Mouse (Mus musculus): ENCODE measurements at regions not wholly inside any gene's neighbourhood (a gene's known extent, or its start where the extent isn't known, plus 50 kb on each side); places are given as distances from the start of the nearest gene placed in this dataset.
A peak's percentile ranks its signal among the peaks of the same experiment; 100 is the strongest.

DNA sequence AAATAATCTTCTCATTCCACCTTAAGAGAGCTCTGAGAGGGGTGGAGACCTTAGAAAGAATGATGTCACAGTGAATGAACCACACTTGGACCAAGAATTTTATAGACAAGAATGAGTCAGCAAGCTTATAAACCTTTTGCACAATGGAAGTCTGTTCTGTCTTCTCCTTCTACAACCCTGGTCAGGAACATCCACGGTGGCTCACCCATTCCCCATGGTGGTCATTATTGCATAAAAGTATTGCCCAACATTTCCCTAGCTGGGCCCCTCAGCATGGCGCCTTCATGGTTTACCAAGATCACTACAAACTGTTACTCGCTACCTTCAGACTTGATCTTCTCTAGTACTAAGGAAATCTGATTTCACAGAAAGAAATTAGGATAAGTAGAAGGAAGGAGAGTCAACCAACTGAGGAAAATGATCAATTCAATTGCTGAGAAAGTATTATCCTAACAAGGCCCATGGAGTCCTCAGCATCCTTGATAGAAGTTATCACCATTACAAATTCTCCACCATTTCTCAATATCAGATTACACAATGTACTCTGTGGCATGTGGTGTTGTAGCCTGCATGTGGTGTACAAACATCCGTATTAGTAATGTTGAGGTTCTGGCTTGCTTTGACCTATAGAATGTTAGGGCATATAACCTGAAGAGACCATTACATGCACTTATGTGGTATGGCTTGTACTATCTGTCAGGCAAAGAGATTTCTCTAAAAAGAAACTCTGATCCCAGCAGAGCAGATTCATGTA lies 165.1 kb upstream of the Serpine2 start:
- ATAC-seq (ENCODE audit: borderline replicate concordance, extremely low read depth, low FRiP score, low TSS enrichment), result no peak

DNA sequence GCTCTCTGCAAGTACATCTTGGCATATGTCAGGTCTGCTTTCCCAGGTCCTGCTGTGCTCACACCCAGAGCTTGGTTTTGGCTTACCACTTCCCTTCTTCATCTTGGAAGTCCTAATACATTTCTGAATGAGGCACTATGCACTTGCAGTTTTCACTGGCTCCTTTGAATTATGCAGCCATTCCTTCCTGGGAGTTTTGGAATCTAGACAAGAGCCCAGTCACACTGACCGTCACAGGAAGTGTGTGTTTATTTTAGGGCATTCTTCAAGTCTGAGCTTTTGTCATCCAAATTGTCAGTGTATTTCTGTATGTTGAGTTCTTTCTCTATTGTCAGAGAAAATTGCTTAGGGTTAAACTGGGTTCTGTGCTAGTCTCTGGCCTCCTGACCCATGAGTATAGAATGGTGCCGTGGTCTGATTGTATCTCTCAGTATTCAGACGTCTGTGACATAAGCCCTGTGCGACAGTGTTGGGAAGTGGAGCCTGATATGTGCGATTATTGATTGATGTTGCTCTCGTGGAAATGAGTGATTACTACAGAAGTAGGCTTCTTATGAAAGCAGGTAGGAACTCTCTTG lies 162.6 kb upstream of the Serpine2 start:
- WGBS, result 31% methylated on average over 6 of the region's 6 CpGs
- Histone ChIP-seq H3K4me3 (no peak overlapping the region), H3K9ac (no peak overlapping the region), H3K4me1 (peaks cover 17% of the 10 kb centered on the region), H3K9me3 (no peaks in the 10 kb centered on the region), H3K27ac (peak overlapping the region; percentile 61), H3K4me2 (no peak overlapping the region), H3K36me3 (no peaks in the 10 kb centered on the region), H3K27me3 (no peaks in the 10 kb centered on the region)
- peak; percentile 55; the same call in 1 of the 2 replicates for ATAC-seq (ENCODE audit: borderline replicate concordance, extremely low read depth, low FRiP score, low TSS enrichment)

More for the DNA sequence above, 165.1 kb upstream of the Serpine2 start:
- Histone ChIP-seq H3K9ac (no peak overlapping the region), H3K4me2 (no peak overlapping the region), H3K36me3 (no peaks in the 10 kb centered on the region), H3K27me3 (no peaks in the 10 kb centered on the region), H3K4me1 (peaks cover 19% of the 10 kb centered on the region), H3K4me3 (no peak overlapping the region), H3K27ac (no peak overlapping the region), H3K9me3 (no peaks in the 10 kb centered on the region)
- 85% methylated on average over 4 of the region's 4 CpGs for WGBS

DNA sequence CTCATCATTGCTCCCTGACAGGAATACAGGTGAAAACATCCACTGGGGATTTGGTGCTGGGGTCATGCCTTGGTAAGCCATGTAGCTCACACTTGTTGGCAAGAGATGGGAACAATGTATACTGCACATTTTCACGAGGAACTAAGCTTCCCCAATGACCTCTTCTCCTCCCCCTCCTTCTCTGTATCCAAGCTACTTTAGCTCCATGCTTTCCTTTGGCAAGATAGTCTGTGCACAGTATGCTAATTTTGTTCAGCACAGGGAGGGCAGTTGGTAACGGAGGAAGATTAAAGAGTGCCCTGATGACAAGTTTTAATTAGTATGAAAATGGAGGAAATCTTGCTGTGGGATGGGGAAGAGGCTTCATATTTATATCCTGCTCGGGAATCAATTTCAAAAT lies 160.9 kb upstream of the Serpine2 start:
- no peaks in the 10 kb centered on the region for H3K36me3 ChIP-seq
- H3K27me3 ChIP-seq, result no peaks in the 10 kb centered on the region
- H3K4me3 ChIP-seq, result no peak overlapping the region
- ATAC-seq (ENCODE audit: borderline replicate concordance, extremely low read depth, low FRiP score, low TSS enrichment), result no peak
- no peak overlapping the region for H3K27ac ChIP-seq
- 48% methylated on average over 3 of the region's 3 CpGs for WGBS
- peaks cover 17% of the 10 kb centered on the region for H3K4me1 ChIP-seq
- H3K9me3 ChIP-seq, result no peaks in the 10 kb centered on the region
- H3K9ac ChIP-seq, result no peak overlapping the region
- no peak overlapping the region for H3K4me2 ChIP-seq

DNA sequence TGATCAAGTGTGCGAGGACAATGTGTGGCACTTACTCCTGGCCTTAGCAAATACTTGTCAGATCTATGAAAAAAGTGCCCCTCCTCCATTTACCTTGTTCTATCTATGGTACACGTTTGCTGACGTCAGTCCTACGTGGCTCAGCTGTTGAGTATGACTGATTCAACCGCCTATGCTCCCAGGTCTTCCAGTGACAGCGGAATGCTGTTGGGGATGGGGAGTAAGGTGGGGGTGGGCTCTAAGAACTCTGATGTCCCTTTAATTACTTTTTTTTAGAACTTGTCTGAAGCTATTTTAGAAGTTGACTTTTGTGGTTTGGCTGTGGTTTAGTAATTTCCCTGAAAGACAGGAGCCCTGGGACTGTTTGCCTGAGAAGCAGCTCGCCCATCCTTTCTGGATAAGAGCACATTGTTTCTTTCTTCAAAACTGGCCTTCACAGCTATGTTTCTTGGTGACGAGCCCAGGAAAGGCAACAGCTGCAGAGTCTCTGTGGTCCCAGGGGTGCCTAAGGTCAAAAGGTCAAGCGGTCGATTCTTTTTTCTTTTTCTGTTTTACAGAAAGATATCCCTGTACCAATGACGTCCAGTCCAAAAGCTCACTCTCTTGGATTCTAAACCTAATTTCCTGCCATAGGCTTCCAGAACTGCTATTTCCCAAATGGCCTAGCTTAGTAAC lies 157.5 kb upstream of the Serpine2 start:
- Histone ChIP-seq H3K36me3 (no peaks in the 10 kb centered on the region), H3K4me3 (no peak overlapping the region), H3K9ac (no peak overlapping the region), H3K4me1 (peaks cover 9% of the 10 kb centered on the region), H3K9me3 (no peaks in the 10 kb centered on the region), H3K4me2 (no peak overlapping the region), H3K27ac (no peak overlapping the region), H3K27me3 (no peaks in the 10 kb centered on the region)
- 53% methylated on average over 11 of the region's 11 CpGs for WGBS
- peak; percentile 53; the same call in 1 of the 2 replicates for ATAC-seq (ENCODE audit: borderline replicate concordance, extremely low read depth, low FRiP score, low TSS enrichment)

DNA sequence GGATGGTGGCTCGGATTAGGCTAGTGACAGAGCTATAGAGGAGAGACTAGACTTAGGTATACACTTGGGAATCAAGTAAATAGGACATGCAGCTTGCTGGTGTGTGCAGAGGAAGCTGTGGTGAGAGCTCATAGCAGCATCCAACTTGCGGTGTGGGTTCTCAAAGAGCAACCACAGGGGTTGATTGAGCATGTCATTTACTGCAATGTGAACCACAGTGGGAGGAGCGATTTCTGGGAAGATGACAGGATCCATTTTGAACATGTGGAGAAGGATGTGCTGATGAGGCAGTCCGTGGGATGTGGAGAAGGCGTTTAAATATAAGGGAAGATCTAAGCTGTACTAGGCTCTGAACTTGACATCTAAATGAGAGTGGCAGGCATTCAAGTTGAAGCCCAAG lies 154.5 kb upstream of the Serpine2 start:
- Histone ChIP-seq H3K4me3 (no peak overlapping the region), H3K27ac (no peak overlapping the region), H3K9me3 (no peaks in the 10 kb centered on the region), H3K4me2 (no peak overlapping the region), H3K27me3 (no peaks in the 10 kb centered on the region), H3K9ac (no peak overlapping the region), H3K4me1 (peaks cover 10% of the 10 kb centered on the region; the same call in 1 of the 2 replicates), H3K36me3 (no peaks in the 10 kb centered on the region)
- 79% methylated on average over 5 of the region's 5 CpGs for WGBS
- no peak for ATAC-seq (ENCODE audit: borderline replicate concordance, extremely low read depth, low FRiP score, low TSS enrichment)

DNA sequence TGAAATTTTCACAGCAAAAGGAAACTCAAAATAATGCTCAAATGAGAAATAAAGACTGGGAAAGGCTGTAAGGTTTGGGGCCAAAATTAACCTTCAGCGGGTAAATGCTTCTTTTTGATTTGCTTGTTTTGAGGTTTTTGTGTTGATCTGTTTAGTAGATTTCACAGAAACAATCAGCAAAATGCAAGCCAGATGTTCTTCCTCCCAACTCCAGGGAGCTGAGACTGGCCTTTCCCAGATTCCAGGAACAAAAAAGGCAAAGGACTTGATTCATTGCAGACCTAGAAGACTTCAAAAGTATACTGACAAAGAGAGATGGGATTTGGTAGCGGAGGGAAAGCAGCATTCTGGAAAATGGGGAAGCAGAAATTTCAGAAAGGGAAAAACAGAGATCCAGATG lies 153.6 kb upstream of the Serpine2 start:
- H3K4me2 ChIP-seq, result no peak overlapping the region
- 75% methylated on average over 2 of the region's 2 CpGs for WGBS
- no peaks in the 10 kb centered on the region for H3K9me3 ChIP-seq
- ATAC-seq (ENCODE audit: borderline replicate concordance, extremely low read depth, low FRiP score, low TSS enrichment), result no peak
- H3K27me3 ChIP-seq, result no peaks in the 10 kb centered on the region
- no peaks in the 10 kb centered on the region for H3K36me3 ChIP-seq
- H3K4me3 ChIP-seq, result no peak overlapping the region
- H3K4me1 ChIP-seq, result peaks cover 11% of the 10 kb centered on the region; the same call in 1 of the 2 replicates
- H3K27ac ChIP-seq, result no peak overlapping the region
- no peak overlapping the region for H3K9ac ChIP-seq

DNA sequence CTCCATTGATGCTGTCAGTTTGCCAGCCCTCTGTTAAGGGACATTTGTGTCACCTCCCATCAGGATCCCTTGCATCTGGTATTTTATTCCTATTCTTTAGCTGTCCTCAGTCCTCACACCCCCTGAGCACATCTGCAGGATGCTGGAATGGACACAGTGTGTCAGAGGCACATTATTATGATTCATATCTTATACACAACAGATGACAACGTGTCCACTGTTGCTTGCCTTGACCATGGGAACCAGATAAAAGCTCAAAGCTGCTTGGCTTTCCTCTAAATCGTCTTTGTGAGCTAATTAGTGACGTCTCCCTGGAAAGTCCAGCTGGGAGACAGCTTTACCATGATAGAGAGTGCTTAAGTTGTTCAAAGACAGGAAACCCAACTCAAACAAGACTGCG lies 149.7 kb upstream of the Serpine2 start:
- Histone ChIP-seq H3K4me3 (no peak overlapping the region), H3K27ac (peak overlapping the region; percentile 50; the same call in 1 of the 2 replicates), H3K36me3 (no peaks in the 10 kb centered on the region), H3K4me1 (peaks cover 11% of the 10 kb centered on the region; the same call in 1 of the 2 replicates), H3K4me2 (no peak overlapping the region), H3K27me3 (no peaks in the 10 kb centered on the region), H3K9ac (no peak overlapping the region), H3K9me3 (no peaks in the 10 kb centered on the region)
- WGBS, result 14% methylated on average over 4 of the region's 4 CpGs
- ATAC-seq (ENCODE audit: borderline replicate concordance, extremely low read depth, low FRiP score, low TSS enrichment), result peak; percentile 96

DNA sequence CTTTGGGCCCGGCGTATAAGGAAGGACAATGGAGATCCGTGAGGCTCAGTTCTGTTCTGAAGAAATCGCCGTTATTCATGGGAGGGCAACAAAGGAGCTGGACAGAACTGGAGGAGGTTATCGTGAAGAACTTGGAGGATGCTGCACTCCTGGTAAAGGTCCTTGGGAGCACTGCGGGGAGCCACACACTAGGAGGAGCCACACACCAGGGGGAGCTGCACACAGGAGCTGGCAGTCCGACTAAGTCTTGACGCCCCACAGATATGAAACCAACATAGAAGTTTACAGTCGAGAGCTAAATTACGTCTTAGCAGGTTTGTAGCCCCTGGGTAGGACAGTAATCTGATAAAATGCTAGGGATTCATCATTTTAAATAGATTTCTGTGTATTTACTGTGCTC lies 138.1 kb upstream of the Serpine2 start:
- Histone ChIP-seq H3K9me3 (no peaks in the 10 kb centered on the region), H3K4me1 (no peaks in the 10 kb centered on the region), H3K27ac (no peak overlapping the region), H3K4me3 (no peak overlapping the region), H3K27me3 (no peaks in the 10 kb centered on the region), H3K9ac (no peak overlapping the region), H3K4me2 (no peak overlapping the region), H3K36me3 (no peaks in the 10 kb centered on the region)
- no peak for ATAC-seq (ENCODE audit: borderline replicate concordance, extremely low read depth, low FRiP score, low TSS enrichment)
- WGBS, result 72% methylated on average over 11 of the region's 11 CpGs

DNA sequence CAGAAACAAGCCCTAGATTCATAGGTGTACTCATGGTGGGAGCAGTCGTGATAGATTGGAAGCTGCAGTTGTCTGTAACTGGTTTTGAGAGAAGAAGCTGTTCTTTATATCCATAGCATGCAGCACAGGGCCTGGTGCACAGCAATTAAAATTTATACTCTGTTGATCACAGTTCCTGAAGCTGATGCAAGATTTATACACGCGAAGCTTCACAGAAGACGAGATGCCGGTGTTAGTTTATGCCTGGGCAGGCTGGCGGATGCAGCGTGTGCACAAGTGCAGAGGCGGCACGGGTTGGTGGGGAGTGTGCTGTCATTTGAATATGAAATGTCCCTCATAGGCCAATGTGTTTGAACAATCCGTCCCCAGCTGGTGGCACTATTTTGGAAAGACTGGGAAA lies 136.9 kb upstream of the Serpine2 start:
- H3K4me2 ChIP-seq, result no peak overlapping the region
- no peak for ATAC-seq (ENCODE audit: borderline replicate concordance, extremely low read depth, low FRiP score, low TSS enrichment)
- no peaks in the 10 kb centered on the region for H3K9me3 ChIP-seq
- H3K27ac ChIP-seq, result no peak overlapping the region
- no peaks in the 10 kb centered on the region for H3K27me3 ChIP-seq
- no peaks in the 10 kb centered on the region for H3K36me3 ChIP-seq
- 92% methylated on average over 10 of the region's 10 CpGs for WGBS
- no peak overlapping the region for H3K9ac ChIP-seq
- H3K4me3 ChIP-seq, result no peak overlapping the region
- H3K4me1 ChIP-seq, result no peaks in the 10 kb centered on the region

DNA sequence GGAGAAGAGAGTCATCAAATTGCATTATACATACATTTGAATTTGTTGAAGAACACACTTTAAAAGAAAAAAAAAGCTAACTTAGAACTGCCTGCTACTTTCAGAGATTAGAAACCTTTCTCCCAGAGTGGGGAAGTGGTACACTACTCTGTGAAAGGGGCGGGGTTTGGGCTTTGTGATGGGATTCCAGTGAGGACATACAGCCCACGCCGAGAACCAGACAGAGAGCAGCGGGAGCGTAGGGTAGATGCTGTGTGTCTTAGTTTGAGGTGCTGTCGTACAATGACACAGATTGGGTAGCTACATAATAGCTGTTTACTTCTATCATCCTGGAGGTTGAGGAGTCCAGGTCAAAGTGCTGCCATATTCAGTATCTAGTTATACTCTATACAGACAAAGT lies 136.5 kb upstream of the Serpine2 start:
- Histone ChIP-seq H3K4me1 (no peaks in the 10 kb centered on the region), H3K9me3 (no peaks in the 10 kb centered on the region), H3K9ac (no peak overlapping the region), H3K36me3 (no peaks in the 10 kb centered on the region), H3K27ac (no peak overlapping the region), H3K27me3 (no peaks in the 10 kb centered on the region), H3K4me3 (no peak overlapping the region), H3K4me2 (no peak overlapping the region)
- ATAC-seq (ENCODE audit: borderline replicate concordance, extremely low read depth, low FRiP score, low TSS enrichment), result no peak
- 91% methylated on average over 6 of the region's 6 CpGs for WGBS

DNA sequence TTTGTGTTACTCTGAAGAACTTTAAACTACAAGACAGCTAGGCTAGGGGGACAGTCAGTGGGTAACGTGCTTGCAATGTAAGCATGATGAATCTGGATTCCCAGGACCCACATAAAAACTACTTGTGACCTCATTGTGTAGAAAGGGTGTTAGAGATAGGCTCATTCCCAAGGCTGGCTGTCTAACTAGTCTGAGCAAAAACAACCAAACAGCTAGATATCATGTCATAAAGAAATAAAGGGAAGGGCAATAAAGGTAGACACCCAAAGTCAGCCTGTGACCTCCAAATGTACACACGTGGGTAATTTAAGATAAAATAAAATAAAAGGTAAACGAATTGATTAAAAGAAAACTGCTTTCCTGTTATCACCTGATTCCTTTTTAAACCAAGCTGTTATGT lies 123.7 kb upstream of the Serpine2 start:
- no peaks in the 10 kb centered on the region for H3K27me3 ChIP-seq
- H3K4me2 ChIP-seq, result no peak overlapping the region
- no peak for ATAC-seq (ENCODE audit: borderline replicate concordance, extremely low read depth, low FRiP score, low TSS enrichment)
- 66% methylated on average over 3 of the region's 3 CpGs for WGBS
- H3K27ac ChIP-seq, result no peak overlapping the region
- no peaks in the 10 kb centered on the region for H3K36me3 ChIP-seq
- no peaks in the 10 kb centered on the region for H3K4me1 ChIP-seq
- H3K9me3 ChIP-seq, result no peaks in the 10 kb centered on the region
- no peak overlapping the region for H3K4me3 ChIP-seq
- H3K9ac ChIP-seq, result no peak overlapping the region

DNA sequence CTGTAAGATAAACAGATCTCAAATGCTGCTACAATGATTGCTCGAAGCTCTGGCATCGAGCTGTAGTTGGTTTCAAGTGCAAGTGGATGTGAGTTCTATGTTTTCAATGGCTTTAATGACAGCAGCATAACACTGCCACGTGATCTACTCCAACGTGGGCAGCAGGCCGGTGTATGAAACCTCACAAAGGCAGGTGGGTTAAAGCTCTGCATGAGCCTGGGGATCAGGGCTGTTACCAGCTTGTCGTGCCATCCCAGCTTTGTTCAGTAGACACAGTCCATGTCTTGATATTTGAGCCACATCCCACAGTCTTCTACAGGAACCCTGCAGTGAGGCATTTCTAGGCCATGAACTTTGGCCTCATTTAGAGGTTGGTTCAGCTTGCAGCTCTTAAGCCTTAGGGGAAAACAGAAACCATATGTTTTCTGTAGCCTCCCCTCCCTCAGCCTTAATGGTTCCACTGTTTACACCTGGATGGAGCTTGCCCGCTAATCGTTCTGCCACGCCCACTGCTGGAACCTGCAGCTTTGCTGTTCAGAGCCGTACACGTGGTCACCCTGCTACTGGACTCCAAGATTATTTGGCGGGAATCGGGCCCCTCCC lies 121.8 kb upstream of the Serpine2 start:
- H3K27me3 ChIP-seq, result no peaks in the 10 kb centered on the region
- H3K4me3 ChIP-seq, result no peak overlapping the region
- no peak overlapping the region for H3K27ac ChIP-seq
- H3K4me2 ChIP-seq, result no peak overlapping the region
- no peak overlapping the region for H3K9ac ChIP-seq
- H3K4me1 ChIP-seq, result no peaks in the 10 kb centered on the region
- WGBS, result 76% methylated on average over 13 of the region's 13 CpGs
- no peak for ATAC-seq (ENCODE audit: borderline replicate concordance, extremely low read depth, low FRiP score, low TSS enrichment)
- no peaks in the 10 kb centered on the region for H3K36me3 ChIP-seq
- H3K9me3 ChIP-seq, result no peaks in the 10 kb centered on the region
